Mouse (Mus musculus) macrophage (primary cell): ENCODE data around the gene Csdc2. TPM values are rescaled to one million over a fixed set of nuclear protein-coding genes. Genes with fewer than 3 reads are reported as not detected.
"Not testable (repeated sequence)": the region's sequence is repeated elsewhere in the genome, so short reads cannot be mapped to it uniquely, and the experiment has no call there.

Experiments used
- H3K27ac ChIP-seq: fragments of 350-480 bp; formaldehyde crosslinking; 2 replicates; pipeline ENCODE4 v1.9.0; 2021
- H3K36me3 ChIP-seq: fragments of 350-480 bp; formaldehyde crosslinking; 2 replicates; pipeline ENCODE4 v1.9.0; 2021; ENCODE audit errors: inconsistent target
- H3K4me3 ChIP-seq: fragments of 350-480 bp; formaldehyde crosslinking; 2 replicates; pipeline ENCODE4 v1.9.0; 2021; ENCODE audit errors: inconsistent target
- H3K79me2 ChIP-seq: fragments of 350-480 bp; formaldehyde crosslinking; 2 replicates; pipeline ENCODE4 v1.9.0; 2021; ENCODE audit errors: inconsistent target
- WGBS: methylation state at CpG from one replicate; pipeline ENCODE4 v1.1.7; 2026; ENCODE audit warnings: inconsistent platforms; ENCODE audit not compliant: missing documents; 5-methylcytosine and 5-hydroxymethylcytosine counted together
- polyA plus RNA-seq: library from polyadenylated mRNA; stranded (reverse); fragments of 250-400 nt; gene quantifications from 3 replicates; pipeline ENCODE4 v1.2.4, GENCODE M21; 2018; ENCODE audit warnings: inconsistent platforms

Gene Csdc2
- polyA plus RNA-seq, 1 experiment from 2014 or later, result 0.10 TPM

DNA sequence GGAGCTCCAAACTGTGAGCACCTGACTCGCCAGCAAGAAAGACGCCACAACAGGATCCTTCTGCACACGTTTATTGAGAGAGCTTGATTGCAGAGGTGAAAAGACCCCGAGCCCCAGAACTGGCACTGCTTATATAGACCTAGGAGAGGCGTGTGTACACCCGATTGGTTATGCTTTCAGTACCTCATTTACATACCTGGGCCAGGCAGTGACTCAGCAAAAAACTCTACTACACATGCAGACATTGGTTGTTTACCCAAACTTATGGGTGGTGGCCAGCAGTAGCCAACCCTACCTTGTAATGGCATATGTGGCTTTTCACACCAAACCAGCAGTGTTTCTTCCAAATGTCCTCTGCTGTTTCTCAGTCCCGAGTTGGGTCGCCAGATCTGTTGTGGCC, 38.6 kb downstream of the Csdc2 start:
- WGBS, result 95% methylated on average over 8 of the region's 8 CpGs
- H3K4me3 ChIP-seq, H3K79me2 ChIP-seq, H3K27ac ChIP-seq, H3K36me3 ChIP-seq: not testable (repeated sequence)

DNA sequence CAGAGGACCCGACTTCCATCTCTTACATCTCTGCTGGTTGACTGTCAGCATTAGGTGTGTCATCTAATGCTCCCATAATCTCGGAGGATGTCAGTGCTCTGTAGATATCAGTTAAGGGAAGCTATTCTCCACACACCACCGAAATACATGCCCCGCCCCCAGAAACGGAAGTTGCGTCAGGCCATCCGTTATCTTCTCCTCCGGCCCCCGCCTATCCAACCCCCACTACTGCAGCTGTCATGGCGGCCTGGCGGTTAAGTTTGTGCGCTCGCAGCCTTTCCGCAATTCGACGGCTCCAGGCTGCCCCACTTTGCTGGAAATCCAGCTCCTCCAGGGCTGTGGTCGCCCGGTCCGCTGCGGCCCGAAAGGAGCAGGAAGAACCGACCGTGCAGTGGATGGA, 43.8 kb downstream of the Csdc2 start, which contains the start of gene 1700029P11Rik:
1700029P11Rik (plus strand) TSS at position 220 of the 400 bp plus-strand sequence.
- Histone ChIP-seq H3K79me2 (no peaks in the 10 kb centered on the region), H3K36me3 (no peaks in the 10 kb centered on the region), H3K4me3 (no peak within 1 kb of the TSS), H3K27ac (no peak within 1 kb of the TSS)
- 91% methylated on average over 13 of the region's 23 CpGs for WGBS

DNA sequence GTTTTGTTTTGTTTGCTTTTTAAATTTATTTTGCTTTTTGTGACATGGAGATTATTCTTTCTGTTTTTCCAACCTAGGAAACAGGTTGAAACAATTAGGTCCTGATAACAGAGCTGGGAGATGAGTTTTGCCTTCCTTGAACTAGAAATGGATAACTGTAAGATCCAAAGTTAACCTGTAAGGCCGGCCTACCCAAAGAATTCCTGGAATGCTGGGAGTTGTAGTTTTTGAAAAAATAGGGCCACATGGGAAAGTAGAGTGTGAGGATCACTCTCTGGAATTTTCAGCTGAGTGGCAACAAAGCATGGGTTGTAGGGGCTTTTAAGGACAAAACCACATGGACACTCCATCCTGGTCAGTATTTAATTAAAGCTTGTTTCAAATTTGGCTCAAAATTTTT, 45.6 kb downstream of the Csdc2 start:
- H3K27ac ChIP-seq, result no peak overlapping the region
- no peak overlapping the region for H3K4me3 ChIP-seq
- 75% methylated on average over 1 of the region's 1 CpGs for WGBS
- no peaks in the 10 kb centered on the region for H3K79me2 ChIP-seq
- H3K36me3 ChIP-seq, result no peaks in the 10 kb centered on the region

DNA sequence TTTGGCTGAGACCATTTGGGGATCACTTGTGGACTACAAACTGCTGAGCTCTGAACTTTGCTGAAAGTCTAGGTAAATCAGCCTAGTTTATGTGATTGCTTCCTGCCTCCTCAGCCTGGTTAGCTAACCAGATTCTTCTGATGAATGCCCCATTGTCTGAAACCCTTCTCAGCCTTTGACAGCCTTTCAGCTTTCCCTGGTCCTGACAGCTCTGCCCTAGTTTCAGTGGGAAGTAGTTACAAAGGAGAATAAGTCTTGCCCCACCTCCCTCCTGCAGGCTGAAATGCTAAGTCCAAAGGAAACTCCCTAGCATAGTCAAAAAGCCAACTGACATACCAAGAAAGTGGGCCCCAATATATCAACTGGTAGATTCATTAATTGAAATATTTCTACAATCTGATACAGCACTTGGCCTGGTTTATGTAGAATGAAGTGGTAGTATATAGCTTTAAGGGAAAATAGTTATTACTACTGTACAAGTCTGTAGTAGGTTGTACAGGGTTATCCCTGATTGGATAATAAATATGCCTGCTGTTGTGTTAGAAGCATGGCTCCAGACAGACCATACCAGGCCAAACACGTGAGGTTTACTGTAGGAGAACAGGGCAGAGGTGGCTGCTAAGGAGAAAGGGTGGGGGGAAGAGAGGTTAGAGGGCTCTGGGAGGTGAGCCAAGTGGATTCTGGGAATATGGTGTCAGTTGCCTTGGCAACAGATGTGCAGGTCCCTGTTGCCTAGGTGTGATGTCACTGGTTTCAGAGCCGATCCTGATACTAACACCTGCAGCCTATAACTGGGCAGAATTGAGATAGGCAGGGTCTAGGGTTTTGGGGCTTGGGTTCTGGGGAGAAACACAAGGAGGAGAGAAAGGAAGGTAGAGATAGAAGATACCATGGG, 49.0 kb downstream of the Csdc2 start:
- WGBS, result 89% methylated on average over 2 of the region's 2 CpGs
- no peaks in the 10 kb centered on the region for H3K36me3 ChIP-seq
- H3K27ac ChIP-seq, result no peak overlapping the region

GRCm38 (mm10) chr15:81987646-81988045, 51.1 kb downstream of the Csdc2 start, which contains the start of gene Xrcc6:
Xrcc6 (plus strand) TSS chr15:81987835.
- Histone ChIP-seq H3K79me2 (no peaks in the 10 kb centered on the region), H3K4me3 (no peak within 1 kb of the TSS), H3K27ac (no peak within 1 kb of the TSS), H3K36me3 (no peaks in the 10 kb centered on the region)
- 85% methylated on average over 3 of the region's 3 CpGs for WGBS

More for the DNA sequence above, 49.0 kb downstream of the Csdc2 start:
- Histone ChIP-seq H3K79me2 (no peaks in the 10 kb centered on the region), H3K4me3 (no peak overlapping the region)

- Histone ChIP-seq H3K27ac (no peak overlapping the region), H3K79me2 (no peaks in the 10 kb centered on the region), H3K36me3 (no peaks in the 10 kb centered on the region; the same call in 1 of the 2 replicates), H3K4me3 (no peak overlapping the region)
- 63% methylated on average over 11 of the region's 11 CpGs for WGBS
Measured at GRCm38 (mm10) chr15:81989371-81990062, 53.0 kb downstream of the Csdc2 start.

- Histone ChIP-seq H3K4me3 (no peak overlapping the region), H3K27ac (no peak overlapping the region)
Measured at GRCm38 (mm10) chr15:81990549-81990948, 54.0 kb downstream of the Csdc2 start.

DNA sequence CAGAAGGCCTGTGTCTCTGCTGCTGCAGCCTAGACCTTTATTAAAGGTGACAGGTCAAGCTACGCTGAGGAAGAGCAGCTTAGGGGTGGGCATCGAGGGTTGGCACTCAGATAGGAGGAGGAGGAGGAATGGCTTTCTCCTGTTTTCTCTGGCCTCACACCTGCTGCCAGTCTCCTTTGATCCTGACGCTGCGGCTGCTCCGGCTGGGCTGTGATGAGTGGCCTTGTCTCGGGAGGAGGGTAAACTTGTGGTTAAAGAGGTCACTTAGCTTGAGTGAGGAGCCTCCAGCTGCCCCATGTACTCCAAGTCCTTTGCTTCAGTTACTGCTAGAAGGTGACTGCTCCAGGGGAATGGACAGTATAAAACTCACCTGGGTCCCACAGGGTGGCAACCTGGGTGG, 57.4 kb downstream of the Csdc2 start:
- no peak overlapping the region for H3K27ac ChIP-seq
- 97% methylated on average over 6 of the region's 6 CpGs for WGBS
- peaks cover 24% of the 10 kb centered on the region; the same call in 1 of the 2 replicates for H3K36me3 ChIP-seq
- H3K79me2 ChIP-seq, result no peaks in the 10 kb centered on the region
- H3K4me3 ChIP-seq, result no peak overlapping the region

More at GRCm38 (mm10) chr15:81990549-81990948, 54.0 kb downstream of the Csdc2 start:
- Histone ChIP-seq H3K36me3 (peaks cover 6% of the 10 kb centered on the region; the same call in 1 of the 2 replicates), H3K79me2 (no peaks in the 10 kb centered on the region)
- WGBS, result 77% methylated on average over 7 of the region's 7 CpGs

Other genes with a start within 250 kb of the Csdc2 start
- 0.10 to 0.51 TPM in 2 of 3 replicates, not detected in the other for gene Chadl, start 239.5 kb upstream of the Csdc2 start, polyA plus RNA-seq
- 10.9 to 21.7 TPM (median 18.2 TPM) in 3 replicates for gene Zc3h7b, start 191.7 kb upstream of the Csdc2 start, polyA plus RNA-seq
- 26.9 to 73.0 TPM (median 33.7 TPM) in 3 replicates for gene Rangap1, start 191.2 kb upstream of the Csdc2 start, polyA plus RNA-seq
- 18.9 to 44.0 TPM (median 23.6 TPM) in 3 replicates for gene Tef, start 134.3 kb upstream of the Csdc2 start, polyA plus RNA-seq
- 14.3 to 21.9 TPM (median 18.5 TPM) in 3 replicates for gene Tob2, start 78.0 kb upstream of the Csdc2 start, polyA plus RNA-seq
- 24.7 to 37.1 TPM (median 25.5 TPM) in 3 replicates for gene Phf5a, start 64.8 kb upstream of the Csdc2 start, polyA plus RNA-seq
- 94.9 to 124 TPM (median 116 TPM) in 3 replicates for gene Aco2, start 64.5 kb upstream of the Csdc2 start, polyA plus RNA-seq
- 4.7 to 14.4 TPM (median 4.7 TPM) in 3 replicates for gene Polr3h, start 10.5 kb upstream of the Csdc2 start, polyA plus RNA-seq
- gene Pmm1, start 24.2 kb downstream of the Csdc2 start, polyA plus RNA-seq, result 10.2 to 15.5 TPM (median 14.8 TPM) in 3 replicates
- not detected in 3 replicates for gene 1700029P11Rik, start 43.8 kb downstream of the Csdc2 start, polyA plus RNA-seq
- gene Xrcc6, start 51.1 kb downstream of the Csdc2 start, polyA plus RNA-seq, result 8.4 to 21.0 TPM (median 15.0 TPM) in 3 replicates
- 15.4 to 32.2 TPM (median 24.8 TPM) in 3 replicates for gene Desi1, start 97.1 kb downstream of the Csdc2 start, polyA plus RNA-seq
- gene Snu13, start 110.8 kb downstream of the Csdc2 start, polyA plus RNA-seq, result 42.7 to 102 TPM (median 90.6 TPM) in 3 replicates
- gene 4930407I10Rik, start 122.4 kb downstream of the Csdc2 start, polyA plus RNA-seq, result not detected in 3 replicates
- not detected in 3 replicates for gene Mei1, start 133.2 kb downstream of the Csdc2 start, polyA plus RNA-seq
- gene Ccdc134, start 191.2 kb downstream of the Csdc2 start, polyA plus RNA-seq, result 6.6 to 13.4 TPM (median 7.9 TPM) in 3 replicates
- gene Srebf2, start 210.4 kb downstream of the Csdc2 start, polyA plus RNA-seq, result 41.2 to 100 TPM (median 69.4 TPM) in 3 replicates